Mouse (Mus musculus): Measurements from ENCODE around the gene Cnga4. TPM values are rescaled to one million over a fixed set of nuclear protein-coding genes. Genes with fewer than 3 reads are reported as not detected.
"Not testable (repeated sequence)": the region's sequence is repeated elsewhere in the genome, so short reads cannot be mapped to it uniquely, and the experiment has no call there.

Gene Cnga4
- polyA plus RNA-seq (2015; fragmentation: Nextera tagmentation; extraction: Ambion mirVana), result not detected in 2 replicates

GRCm38 (mm10) chr7:105404268-105404667 is at the start of gene Cnga4:
Gene Cnga4 (plus strand): TSS chr7:105404568.
- Histone ChIP-seq H3K4me1 (peaks cover 8% of the 10 kb centered on the region), H3K36me3 (no peaks in the 10 kb centered on the region), H3K9me3 (no peaks in the 10 kb centered on the region), H3K4me3 (no peak within 1 kb of the TSS), H3K27ac (no peak within 1 kb of the TSS), H3K27me3 (no peaks in the 10 kb centered on the region), H3K9ac (no peak within 1 kb of the TSS), H3K4me2 (no peak within 1 kb of the TSS)
- WGBS, result 61% methylated on average over 5 of the region's 5 CpGs
- ATAC-seq (ENCODE audit: borderline replicate concordance, extremely low read depth, low FRiP score, low TSS enrichment), result no peak

- not testable (repeated sequence) for ATAC-seq (ENCODE audit: borderline replicate concordance, extremely low read depth, low FRiP score, low TSS enrichment)
- WGBS, result no CpG with 5 or more reads among the region's 5 CpGs
These were observed 48.3 kb upstream of the Cnga4 start for GRCm38 (mm10) chr7:105356064-105356463.

DNA sequence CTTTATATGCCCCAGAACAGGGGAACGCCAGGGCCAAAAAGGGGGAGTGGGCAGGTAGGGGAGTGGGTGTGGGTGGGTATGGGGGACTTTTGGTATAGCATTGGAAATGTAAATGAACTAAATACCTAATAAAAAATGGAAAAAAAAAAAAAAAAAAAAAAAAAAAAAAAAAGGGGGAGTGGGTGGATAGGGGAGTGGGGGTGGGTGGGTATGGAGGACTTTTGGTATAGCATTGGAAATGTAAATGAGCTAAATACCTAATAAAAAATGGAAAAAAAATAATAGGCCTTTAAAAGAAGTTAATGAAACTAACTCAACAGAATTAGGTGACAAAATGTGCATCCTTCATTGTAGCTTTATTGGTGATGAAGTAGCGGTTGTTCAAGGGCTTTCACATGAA is 47.9 kb upstream of the Cnga4 start:
- H3K9me3 ChIP-seq; H3K36me3 ChIP-seq; H3K27ac ChIP-seq; H3K4me1 ChIP-seq; H3K27me3 ChIP-seq; H3K9ac ChIP-seq; H3K4me3 ChIP-seq; ATAC-seq (ENCODE audit: borderline replicate concordance, extremely low read depth, low FRiP score, low TSS enrichment); H3K4me2 ChIP-seq: not testable (repeated sequence)
- 86% methylated on average over 1 of the region's 2 CpGs for WGBS

More at GRCm38 (mm10) chr7:105356064-105356463, 48.3 kb upstream of the Cnga4 start:
- H3K4me1 ChIP-seq, H3K27ac ChIP-seq, H3K9ac ChIP-seq, H3K27me3 ChIP-seq, H3K4me3 ChIP-seq, H3K4me2 ChIP-seq, H3K36me3 ChIP-seq, H3K9me3 ChIP-seq: not testable (repeated sequence)

DNA sequence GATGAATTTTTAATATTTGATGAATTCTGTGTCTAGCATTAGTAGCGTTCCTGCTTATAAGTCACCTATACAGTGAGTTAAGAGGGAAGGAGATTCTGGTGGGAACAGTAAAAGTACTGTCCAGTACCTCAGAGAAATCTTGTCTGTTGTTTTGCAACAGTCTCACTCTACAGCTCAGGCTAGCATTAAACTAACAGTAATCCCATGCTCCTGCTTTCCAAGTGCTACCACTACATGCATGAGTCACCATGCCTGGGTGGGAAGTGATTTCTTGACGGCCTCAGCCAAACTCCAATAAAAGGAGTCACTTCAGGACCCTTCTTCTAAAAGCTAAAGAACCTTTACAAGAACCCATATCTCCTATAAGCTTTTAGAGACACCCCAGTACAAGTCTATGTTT is 42.7 kb upstream of the Cnga4 start:
- no peak for ATAC-seq (ENCODE audit: borderline replicate concordance, extremely low read depth, low FRiP score, low TSS enrichment)
- H3K4me2 ChIP-seq, result no peak overlapping the region
- H3K9ac ChIP-seq, result no peak overlapping the region
- no peak overlapping the region for H3K4me3 ChIP-seq
- no peaks in the 10 kb centered on the region for H3K27me3 ChIP-seq
- no peaks in the 10 kb centered on the region for H3K9me3 ChIP-seq
- H3K27ac ChIP-seq, result no peak overlapping the region
- WGBS, result 75% methylated on average over 2 of the region's 2 CpGs
- no peaks in the 10 kb centered on the region for H3K36me3 ChIP-seq
- no peaks in the 10 kb centered on the region for H3K4me1 ChIP-seq

GRCm38 (mm10) chr7:105367268-105367667 is 37.1 kb upstream of the Cnga4 start:
- H3K9me3 ChIP-seq, result no peaks in the 10 kb centered on the region
- no peak overlapping the region for H3K9ac ChIP-seq
- no peaks in the 10 kb centered on the region for H3K4me1 ChIP-seq
- no peak overlapping the region for H3K4me2 ChIP-seq
- H3K36me3 ChIP-seq, result no peaks in the 10 kb centered on the region
- ATAC-seq (ENCODE audit: borderline replicate concordance, extremely low read depth, low FRiP score, low TSS enrichment), result no peak
- WGBS, result 81% methylated on average over 5 of the region's 5 CpGs
- H3K27me3 ChIP-seq, result no peaks in the 10 kb centered on the region
- H3K4me3 ChIP-seq, result no peak overlapping the region
- no peak overlapping the region for H3K27ac ChIP-seq

GRCm38 (mm10) chr7:105367930-105368329 is 36.4 kb upstream of the Cnga4 start, which contains the start of gene Olfr692:
Gene Olfr692 (plus strand): TSS chr7:105368230.
- Histone ChIP-seq H3K4me3 (no peak within 1 kb of the TSS), H3K4me2 (no peak within 1 kb of the TSS), H3K36me3 (no peaks in the 10 kb centered on the region), H3K4me1 (no peaks in the 10 kb centered on the region), H3K27me3 (no peaks in the 10 kb centered on the region), H3K9me3 (no peaks in the 10 kb centered on the region), H3K27ac (no peak within 1 kb of the TSS), H3K9ac (no peak within 1 kb of the TSS)
- 90% methylated on average over 1 of the region's 1 CpGs for WGBS
- ATAC-seq (ENCODE audit: borderline replicate concordance, extremely low read depth, low FRiP score, low TSS enrichment), result no peak

DNA sequence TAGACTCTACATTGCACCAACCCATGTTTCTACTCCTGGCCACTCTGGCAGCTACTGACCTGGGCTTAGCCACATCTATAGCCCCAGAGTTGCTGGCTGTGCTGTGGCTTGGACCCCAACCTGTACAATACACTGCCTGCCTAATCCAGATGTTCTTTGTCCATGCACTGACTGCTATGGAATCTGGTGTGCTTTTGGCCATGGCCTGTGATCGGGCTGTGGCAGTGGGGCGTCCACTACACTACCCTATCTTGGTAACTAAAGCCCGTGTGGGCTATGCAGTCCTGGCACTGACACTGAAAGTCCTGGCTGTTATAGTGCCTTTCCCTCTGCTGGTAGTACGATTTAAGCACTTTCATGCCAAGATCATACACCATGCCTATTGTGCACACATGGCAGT is 35.8 kb upstream of the Cnga4 start:
- WGBS, result 95% methylated on average over 4 of the region's 4 CpGs
- H3K4me3 ChIP-seq, result no peak overlapping the region
- 0 out of 2 replicates have a peak, but pooled peaks cover 2% of the 10 kb centered on the region for H3K36me3 ChIP-seq
- H3K4me2 ChIP-seq, result no peak overlapping the region
- no peaks in the 10 kb centered on the region for H3K27me3 ChIP-seq
- no peak overlapping the region for H3K9ac ChIP-seq
- H3K4me1 ChIP-seq, result no peaks in the 10 kb centered on the region
- ATAC-seq (ENCODE audit: borderline replicate concordance, extremely low read depth, low FRiP score, low TSS enrichment), result no peak
- no peak overlapping the region for H3K27ac ChIP-seq
- no peaks in the 10 kb centered on the region for H3K9me3 ChIP-seq

- ATAC-seq (ENCODE audit: borderline replicate concordance, extremely low read depth, low FRiP score, low TSS enrichment), result no peak
- H3K4me2 ChIP-seq, result no peak overlapping the region
- H3K4me3 ChIP-seq, result no peak overlapping the region
- H3K36me3 ChIP-seq, result peaks cover 18% of the 10 kb centered on the region
- H3K9ac ChIP-seq, result no peak overlapping the region
- no peak overlapping the region for H3K27ac ChIP-seq
- H3K27me3 ChIP-seq, result no peaks in the 10 kb centered on the region
- 91% methylated on average over 1 of the region's 1 CpGs for WGBS
- no peaks in the 10 kb centered on the region for H3K9me3 ChIP-seq
- H3K4me1 ChIP-seq, result no peaks in the 10 kb centered on the region
These were observed 31.5 kb upstream of the Cnga4 start for GRCm38 (mm10) chr7:105372912-105373311.

DNA sequence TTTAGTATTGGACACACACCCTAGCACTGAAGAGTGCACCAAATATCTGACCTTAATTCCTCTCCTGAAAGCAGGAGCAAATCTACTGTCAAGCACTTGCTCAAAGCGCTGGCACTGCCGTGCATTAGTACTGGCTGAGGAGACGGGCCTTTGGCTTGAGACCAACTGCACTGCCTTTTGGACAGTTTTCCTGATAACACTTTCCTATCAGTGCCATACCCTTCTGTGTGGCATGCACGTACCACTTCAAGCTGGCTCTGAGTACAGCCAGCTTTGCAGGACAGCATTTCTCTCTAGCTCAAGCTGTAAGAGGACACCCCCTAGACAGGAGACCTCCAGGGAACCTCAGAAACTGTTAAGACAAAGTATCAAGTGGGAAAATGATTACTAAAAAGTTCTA is 30.9 kb upstream of the Cnga4 start:
- Histone ChIP-seq H3K9me3 (no peaks in the 10 kb centered on the region), H3K27ac (no peak overlapping the region), H3K27me3 (no peaks in the 10 kb centered on the region), H3K36me3 (peaks cover 24% of the 10 kb centered on the region), H3K4me3 (no peak overlapping the region), H3K4me2 (no peak overlapping the region), H3K9ac (no peak overlapping the region), H3K4me1 (no peaks in the 10 kb centered on the region)
- no peak for ATAC-seq (ENCODE audit: borderline replicate concordance, extremely low read depth, low FRiP score, low TSS enrichment)
- 65% methylated on average over 4 of the region's 4 CpGs for WGBS

GRCm38 (mm10) chr7:105373976-105374375 is 30.4 kb upstream of the Cnga4 start:
- H3K4me3 ChIP-seq, result no peak overlapping the region
- H3K4me1 ChIP-seq, result no peaks in the 10 kb centered on the region
- WGBS, result 83% methylated on average over 3 of the region's 3 CpGs
- H3K27ac ChIP-seq, result no peak overlapping the region
- ATAC-seq (ENCODE audit: borderline replicate concordance, extremely low read depth, low FRiP score, low TSS enrichment), result no peak
- H3K27me3 ChIP-seq, result no peaks in the 10 kb centered on the region
- H3K9me3 ChIP-seq, result no peaks in the 10 kb centered on the region
- no peak overlapping the region for H3K9ac ChIP-seq
- H3K4me2 ChIP-seq, result no peak overlapping the region
- H3K36me3 ChIP-seq, result peaks cover 28% of the 10 kb centered on the region

DNA sequence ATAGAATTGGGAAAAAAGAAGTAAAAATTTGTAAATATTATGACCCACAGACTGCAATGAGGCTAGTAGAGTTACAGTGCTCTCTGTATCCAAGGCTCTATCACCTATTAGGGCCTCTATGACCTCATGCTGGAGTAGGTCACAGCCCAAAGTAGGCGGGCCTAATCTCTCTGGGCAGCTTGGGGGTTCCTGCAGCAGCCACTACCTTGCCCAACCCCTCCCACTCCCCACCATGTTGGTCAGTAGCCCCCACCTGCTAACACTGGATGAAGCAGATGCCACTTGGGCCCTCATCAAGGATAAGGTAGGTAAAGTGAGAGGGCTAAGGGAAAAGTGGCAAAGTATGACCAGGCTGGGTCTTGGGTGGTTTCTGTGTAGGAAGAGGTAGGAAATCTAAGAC is 29.5 kb upstream of the Cnga4 start, which contains the start of gene Gm5901:
TSS of gene Gm5901 (plus strand) at position 173 of the 400 bp plus-strand sequence.
- no peaks in the 10 kb centered on the region for H3K27me3 ChIP-seq
- ATAC-seq (ENCODE audit: borderline replicate concordance, extremely low read depth, low FRiP score, low TSS enrichment), result no peak
- no peaks in the 10 kb centered on the region for H3K9me3 ChIP-seq
- no peaks in the 10 kb centered on the region for H3K4me1 ChIP-seq
- 95% methylated on average over 1 of the region's 1 CpGs for WGBS
- no peak within 1 kb of the TSS for H3K4me2 ChIP-seq
- H3K9ac ChIP-seq, result no peak within 1 kb of the TSS
- H3K36me3 ChIP-seq, result peaks cover 37% of the 10 kb centered on the region
- no peak within 1 kb of the TSS for H3K27ac ChIP-seq
- H3K4me3 ChIP-seq, result no peak within 1 kb of the TSS

DNA sequence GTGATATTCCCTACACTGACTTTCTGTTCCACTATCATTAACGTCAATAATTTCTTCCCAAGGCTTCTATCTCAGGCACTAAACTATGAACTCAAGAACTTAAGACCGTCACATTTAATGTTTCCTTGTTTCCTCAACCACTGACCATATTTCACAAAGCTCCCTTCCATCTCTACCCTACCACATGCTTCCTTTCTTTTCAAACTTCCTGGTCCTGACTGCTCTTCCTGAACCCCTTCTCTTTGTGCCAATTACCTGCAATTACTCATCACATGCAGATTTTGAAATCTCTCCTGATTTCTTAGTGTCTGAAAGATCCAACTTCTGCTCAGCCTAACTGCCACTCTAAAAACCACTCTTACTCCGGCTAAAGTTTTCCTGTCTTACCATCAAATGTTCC is 24.0 kb upstream of the Cnga4 start:
- 96% methylated on average over 3 of the region's 3 CpGs for WGBS
- no peak overlapping the region for H3K4me2 ChIP-seq
- H3K4me3 ChIP-seq, result no peak overlapping the region
- H3K4me1 ChIP-seq, result no peaks in the 10 kb centered on the region
- no peaks in the 10 kb centered on the region for H3K9me3 ChIP-seq
- H3K27me3 ChIP-seq, result no peaks in the 10 kb centered on the region
- H3K36me3 ChIP-seq, result peaks cover 77% of the 10 kb centered on the region
- H3K27ac ChIP-seq, result no peak overlapping the region
- ATAC-seq (ENCODE audit: borderline replicate concordance, extremely low read depth, low FRiP score, low TSS enrichment), result no peak
- no peak overlapping the region for H3K9ac ChIP-seq

DNA sequence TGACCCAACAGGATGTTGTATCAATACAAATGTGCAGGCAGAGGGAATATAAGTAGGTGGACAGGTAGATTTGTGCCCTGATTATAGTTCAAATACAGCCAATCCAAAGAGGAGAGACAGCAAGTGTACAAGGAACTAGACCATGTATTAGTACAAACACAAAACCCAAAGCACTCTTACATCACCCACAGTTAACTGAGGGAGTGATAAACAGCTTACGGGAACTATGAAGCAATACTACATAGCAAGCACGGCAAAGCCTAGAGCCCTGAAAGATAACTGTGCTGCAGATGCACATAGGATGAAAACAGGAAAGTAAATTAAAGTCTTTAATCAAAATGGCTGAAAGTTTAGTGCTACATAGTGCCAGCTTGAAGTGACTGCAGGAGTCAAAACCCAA is 16.7 kb upstream of the Cnga4 start:
- WGBS, result 94% methylated on average over 2 of the region's 2 CpGs
- H3K36me3 ChIP-seq, result peaks cover 67% of the 10 kb centered on the region
- no peak overlapping the region for H3K9ac ChIP-seq
- no peak overlapping the region for H3K27ac ChIP-seq
- no peaks in the 10 kb centered on the region for H3K27me3 ChIP-seq
- H3K4me3 ChIP-seq, result no peak overlapping the region
- H3K4me2 ChIP-seq, result no peak overlapping the region
- no peaks in the 10 kb centered on the region for H3K4me1 ChIP-seq
- no peak for ATAC-seq (ENCODE audit: borderline replicate concordance, extremely low read depth, low FRiP score, low TSS enrichment)
- H3K9me3 ChIP-seq, result no peaks in the 10 kb centered on the region
